Mouse (Mus musculus) heart, embryonic 14.5 days (tissue): ENCODE data around the gene Tsn. TPM values are rescaled to one million over a fixed set of nuclear protein-coding genes. Genes with fewer than 3 reads are reported as not detected.

Source experiments
- ATAC-seq: fragments of 200-750 bp; cut with Nextera tagmentation; 2 replicates; pipeline ENCODE4 v1.8.0; 2017; ENCODE audit warnings: low read depth, moderate TSS enrichment; ENCODE audit not compliant: insufficient number of reproducible peaks, insufficient read depth, low FRiP score
- H3K27ac ChIP-seq, 2 experiments: fragments of 200-500 bp in 1 of 2; fragments of 300-500 bp in 1 of 2; sonication (generic) in 1 of 2; replicated peaks in 1 of 2; 2 replicates each; pipeline ENCODE4 v1.5.1; 2012 to 2014; ENCODE audit warnings: low read depth in 2 of 2, low read length in 2 of 2, control low read depth in 1 of 2, mild to moderate bottlenecking in 1 of 2, mixed read lengths in 1 of 2; ENCODE audit not compliant: control insufficient read depth in 1 of 2, insufficient read depth in 1 of 2
- H3K27me3 ChIP-seq: fragments of 300-500 bp; sonication (generic); 2 replicates; pipeline ENCODE4 v1.6.1; 2014; ENCODE audit warnings: mild to moderate bottlenecking, low read length, control low read depth; ENCODE audit not compliant: control insufficient read depth, insufficient read depth
- H3K36me3 ChIP-seq: fragments of 300-500 bp; sonication (generic); 2 replicates; pipeline ENCODE4 v1.6.1; 2014; ENCODE audit warnings: mild to moderate bottlenecking, control low read depth, low read length, mixed read lengths; ENCODE audit not compliant: control insufficient read depth, insufficient read depth
- H3K4me1 ChIP-seq, 2 experiments: fragments of 200-500 bp in 1 of 2; fragments of 300-500 bp in 1 of 2; sonication (generic) in 1 of 2; 2 replicates each; pipeline ENCODE4 v1.6.1; 2012 to 2014; ENCODE audit warnings: low read length in 2 of 2, control low read depth in 1 of 2, mixed read lengths in 1 of 2; ENCODE audit not compliant: control insufficient read depth in 2 of 2, insufficient read depth in 2 of 2
- H3K4me2 ChIP-seq: fragments of 300-500 bp; sonication (generic); 2 replicates; pipeline ENCODE4 v1.6.1; 2014; ENCODE audit warnings: mild to moderate bottlenecking, low read length
- H3K4me3 ChIP-seq, 2 experiments: fragments of 200-500 bp in 1 of 2; fragments of 300-500 bp in 1 of 2; sonication (generic) in 1 of 2; 2 replicates each; pipeline ENCODE4 v1.5.1; 2012 to 2014; ENCODE audit warnings: low read length in 2 of 2, mild to moderate bottlenecking in 2 of 2, control low read depth in 1 of 2, low read depth in 1 of 2, moderate library complexity in 1 of 2; ENCODE audit not compliant: control insufficient read depth in 1 of 2, insufficient read depth in 1 of 2
- H3K9ac ChIP-seq: fragments of 300-500 bp; sonication (generic); 2 replicates; pipeline ENCODE4 v1.6.1; 2014; ENCODE audit warnings: mild to moderate bottlenecking, low read length
- H3K9me3 ChIP-seq: fragments of 300-500 bp; sonication (generic); 2 replicates; pipeline ENCODE4 v1.6.1; 2016; ENCODE audit warnings: low read length, control low read depth; ENCODE audit not compliant: control insufficient read depth
- WGBS: fragments of 180-500 bp; shearing (Covaris S2); extraction: QIAGEN DNeasy Blood & Tissue Kit; methylation state at CpG from one replicate; pipeline ENCODE4 v1.1.7; 2014; 5-methylcytosine and 5-hydroxymethylcytosine counted together
- polyA plus RNA-seq: library from polyadenylated mRNA; unstranded; fragments of >200 nt; fragmentation: Nextera tagmentation; extraction: Ambion mirVana; gene quantifications from 2 replicates; pipeline ENCODE4 v1.2.1, GENCODE M21; 2014

Gene Tsn
- polyA plus RNA-seq, 1 experiment from 2014 or later = 206 TPM

DNA sequence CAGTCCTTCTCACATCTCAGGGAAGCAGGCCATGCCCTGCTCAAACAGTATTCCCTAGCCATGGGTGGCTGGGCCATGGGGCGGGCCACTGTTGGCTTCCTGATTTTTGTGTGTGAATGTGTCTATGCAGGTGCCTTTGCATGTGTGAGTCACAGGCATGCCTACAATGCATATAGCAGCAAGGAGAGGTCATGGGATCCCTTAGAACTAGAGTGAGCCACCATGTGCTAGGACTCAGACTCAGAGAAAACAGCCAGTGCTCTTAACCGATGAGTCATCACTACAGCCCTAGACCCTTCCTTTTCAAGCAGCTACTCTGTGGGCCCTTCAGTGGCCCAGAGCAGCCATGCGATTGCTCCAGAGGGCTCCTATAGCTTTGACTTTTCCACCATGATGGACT lies 17.3 kb downstream of the Tsn start:
- Histone ChIP-seq H3K9me3 (no peaks in the 10 kb centered on the region), H3K4me1 (no peaks in the 10 kb centered on the region), H3K9ac (no peak overlapping the region), H3K4me2 (no peak overlapping the region), H3K27ac (no peak overlapping the region), H3K27me3 (no peaks in the 10 kb centered on the region), H3K36me3 (peaks cover 40% of the 10 kb centered on the region), H3K4me3 (no peak overlapping the region)
- ATAC-seq = no peak
- WGBS = 94% methylated on average over 3 of the region's 3 CpGs

DNA sequence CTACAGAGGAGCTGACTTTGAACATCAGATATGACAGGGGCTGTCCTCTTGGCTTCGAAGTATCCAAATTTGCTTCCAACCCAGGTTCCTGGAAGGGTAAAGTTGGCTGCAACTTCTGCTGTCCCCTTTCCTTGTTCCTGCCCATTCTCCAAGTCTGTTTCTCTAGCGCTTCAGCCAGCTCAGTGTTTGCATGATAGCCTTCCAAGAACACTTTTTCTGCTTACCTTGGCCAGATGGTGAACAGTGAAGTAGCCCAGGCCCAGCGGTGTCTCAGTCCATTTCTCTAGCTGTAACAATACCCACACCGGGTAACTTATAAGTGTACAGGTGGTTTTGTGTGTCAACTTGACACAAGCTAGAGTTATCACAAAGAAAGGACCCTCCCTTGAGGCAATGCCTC lies 19.2 kb downstream of the Tsn start:
- Histone ChIP-seq H3K9ac (no peak overlapping the region), H3K4me1 (no peaks in the 10 kb centered on the region), H3K27me3 (no peaks in the 10 kb centered on the region), H3K4me3 (no peak overlapping the region), H3K27ac (no peak overlapping the region), H3K4me2 (no peak overlapping the region), H3K9me3 (no peaks in the 10 kb centered on the region), H3K36me3 (peaks cover 21% of the 10 kb centered on the region)
- 86% methylated on average over 4 of the region's 4 CpGs for WGBS
- no peak for ATAC-seq

DNA sequence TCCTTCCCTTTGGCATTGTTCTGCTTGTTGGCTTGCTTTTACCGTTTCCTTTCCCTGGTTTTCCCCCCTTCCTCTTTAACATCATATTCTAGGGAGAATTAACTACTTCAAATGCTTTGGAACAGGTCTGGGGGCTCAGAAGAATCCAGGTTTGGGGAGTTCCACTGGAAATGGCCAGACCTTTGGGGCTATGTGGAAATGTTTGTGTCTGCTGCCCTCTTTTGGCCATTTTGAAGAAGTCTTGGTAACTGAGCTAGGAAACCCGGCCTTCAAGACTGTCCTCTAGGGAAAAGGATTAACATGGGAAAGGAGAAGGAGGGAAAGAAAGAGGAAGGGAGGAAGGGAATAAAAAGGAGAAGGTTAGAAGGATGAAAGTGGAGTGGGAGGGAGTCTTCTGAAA lies 36.4 kb downstream of the Tsn start:
- no peaks in the 10 kb centered on the region for H3K4me1 ChIP-seq
- H3K36me3 ChIP-seq = no peaks in the 10 kb centered on the region
- H3K9ac ChIP-seq = no peak overlapping the region
- no peak overlapping the region for H3K4me2 ChIP-seq
- 18% methylated on average over 2 of the region's 2 CpGs for WGBS
- H3K9me3 ChIP-seq = no peaks in the 10 kb centered on the region
- H3K4me3 ChIP-seq = no peak overlapping the region
- no peaks in the 10 kb centered on the region for H3K27me3 ChIP-seq
- H3K27ac ChIP-seq = no peak overlapping the region
- no peak for ATAC-seq

DNA sequence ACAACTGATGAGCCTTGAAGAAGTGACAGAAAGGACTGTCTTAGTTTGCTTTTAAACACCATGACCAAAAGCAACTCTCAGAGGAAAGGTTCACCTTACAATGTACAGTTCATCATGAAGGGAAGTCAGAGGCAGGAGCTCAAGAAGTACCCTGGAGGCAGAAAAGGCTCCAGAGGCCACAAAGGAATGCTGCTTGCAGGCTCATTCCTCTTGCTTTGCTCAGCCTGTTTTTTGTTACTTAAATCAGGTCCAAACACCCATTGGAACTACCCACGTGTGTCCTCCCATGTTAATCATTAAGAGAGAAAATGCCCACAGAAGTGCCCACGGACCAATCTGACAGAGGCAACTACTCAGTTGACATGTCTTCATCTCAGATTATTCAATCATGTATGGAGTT lies 59.6 kb downstream of the Tsn start:
- H3K27me3 ChIP-seq = no peaks in the 10 kb centered on the region
- H3K9ac ChIP-seq = no peak overlapping the region
- 53% methylated on average over 2 of the region's 2 CpGs for WGBS
- H3K27ac ChIP-seq = no peak overlapping the region
- no peak overlapping the region for H3K4me3 ChIP-seq
- ATAC-seq = no peak
- no peaks in the 10 kb centered on the region; the same call in 1 of the 2 replicates for H3K9me3 ChIP-seq
- no peak overlapping the region for H3K4me2 ChIP-seq
- no peaks in the 10 kb centered on the region for H3K36me3 ChIP-seq
- H3K4me1 ChIP-seq = no peaks in the 10 kb centered on the region

Other genes with a start within 250 kb of the Tsn start
- 0.12 TPM in 1 of 2 replicates, not detected in the other for gene Gm29106, start 135.2 kb downstream of the Tsn start, polyA plus RNA-seq
- 42.6 and 44.0 TPM in 2 replicates for gene Nifk, start 10.1 kb upstream of the Tsn start, polyA plus RNA-seq
- 117 and 128 TPM in 2 replicates for gene Clasp1, start 77.3 kb upstream of the Tsn start, polyA plus RNA-seq